Mouse (Mus musculus): ENCODE results near the gene Sgpp2. TPM values are rescaled to one million over a fixed set of nuclear protein-coding genes. Genes with fewer than 3 reads are reported as not detected.

Sgpp2 gene
- polyA plus RNA-seq, 1 experiment from 2014 or later = 1.6 TPM

- H3K9me3 ChIP-seq (replicated peaks; ENCODE audit: control insufficient read depth, low read length, poor library complexity, severe bottlenecking) = no peaks in the 10 kb centered on the region
- H3K36me3 ChIP-seq (ENCODE audit: control insufficient read depth, insufficient read depth, low read length) = no peaks in the 10 kb centered on the region
- peak overlapping the region; percentile 100 for H3K4me2 ChIP-seq (ENCODE audit: low read length)
- peaks cover 7% of the 10 kb centered on the region for H3K27me3 ChIP-seq (ENCODE audit: control insufficient read depth, insufficient read depth, low read depth, low read length)
- H3K9ac ChIP-seq (ENCODE audit: low read depth, low read length) = no peak overlapping the region
- no peak overlapping the region for H3K27ac ChIP-seq (ENCODE audit: low read length)
- WGBS = 2% methylated on average over 7 of the region's 7 CpGs
- no peak overlapping the region for H3K4me3 ChIP-seq (ENCODE audit: low read depth, low read length)
- no peak for ATAC-seq
- peaks cover 23% of the 10 kb centered on the region for H3K4me1 ChIP-seq (ENCODE audit: control insufficient read depth, insufficient read depth, low read length)
Measured at GRCm38 (mm10) chr1:78311482-78311881, 1.3 kb downstream of the Sgpp2 start.

GRCm38 (mm10) chr1:78312917-78313316 is 2.8 kb downstream of the Sgpp2 start:
- Histone ChIP-seq H3K27ac (ENCODE audit: low read length) (no peak overlapping the region), H3K4me3 (ENCODE audit: low read depth, low read length) (no peak overlapping the region), H3K9ac (ENCODE audit: low read depth, low read length) (no peak overlapping the region), H3K4me1 (ENCODE audit: control insufficient read depth, insufficient read depth, low read length) (peaks cover 23% of the 10 kb centered on the region), H3K4me2 (ENCODE audit: low read length) (no peak overlapping the region), H3K9me3 (replicated peaks; ENCODE audit: control insufficient read depth, low read length, poor library complexity, severe bottlenecking) (no peaks in the 10 kb centered on the region), H3K27me3 (ENCODE audit: control insufficient read depth, insufficient read depth, low read depth, low read length) (peaks cover 7% of the 10 kb centered on the region), H3K36me3 (ENCODE audit: control insufficient read depth, insufficient read depth, low read length) (no peaks in the 10 kb centered on the region)
- WGBS = 82% methylated on average over 4 of the region's 4 CpGs
- no peak for ATAC-seq

GRCm38 (mm10) chr1:78313961-78314360 is 3.8 kb downstream of the Sgpp2 start:
- Histone ChIP-seq H3K4me1 (ENCODE audit: control insufficient read depth, insufficient read depth, low read length) (peaks cover 23% of the 10 kb centered on the region), H3K27ac (ENCODE audit: low read length) (no peak overlapping the region), H3K27me3 (ENCODE audit: control insufficient read depth, insufficient read depth, low read depth, low read length) (peaks cover 6% of the 10 kb centered on the region), H3K4me3 (ENCODE audit: low read depth, low read length) (no peak overlapping the region), H3K4me2 (ENCODE audit: low read length) (no peak overlapping the region), H3K36me3 (ENCODE audit: control insufficient read depth, insufficient read depth, low read length) (no peaks in the 10 kb centered on the region), H3K9me3 (replicated peaks; ENCODE audit: control insufficient read depth, low read length, poor library complexity, severe bottlenecking) (no peaks in the 10 kb centered on the region), H3K9ac (ENCODE audit: low read depth, low read length) (no peak overlapping the region)
- 92% methylated on average over 4 of the region's 4 CpGs for WGBS
- no peak for ATAC-seq

- 89% methylated on average over 13 of the region's 13 CpGs for WGBS
- H3K4me3 ChIP-seq (ENCODE audit: low read depth, low read length) = no peak overlapping the region
Measured at GRCm38 (mm10) chr1:78318089-78318760, 8.1 kb downstream of the Sgpp2 start.

GRCm38 (mm10) chr1:78320291-78320690 is 10.1 kb downstream of the Sgpp2 start:
- no peak for ATAC-seq
- Histone ChIP-seq H3K4me3 (ENCODE audit: low read depth, low read length) (no peak overlapping the region), H3K27ac (ENCODE audit: low read length) (no peak overlapping the region), H3K9me3 (replicated peaks; ENCODE audit: control insufficient read depth, low read length, poor library complexity, severe bottlenecking) (no peaks in the 10 kb centered on the region), H3K9ac (ENCODE audit: low read depth, low read length) (no peak overlapping the region), H3K36me3 (ENCODE audit: control insufficient read depth, insufficient read depth, low read length) (no peaks in the 10 kb centered on the region), H3K4me1 (ENCODE audit: control insufficient read depth, insufficient read depth, low read length) (no peaks in the 10 kb centered on the region), H3K27me3 (ENCODE audit: control insufficient read depth, insufficient read depth, low read depth, low read length) (no peaks in the 10 kb centered on the region), H3K4me2 (ENCODE audit: low read length) (no peak overlapping the region)
- WGBS = 93% methylated on average over 3 of the region's 3 CpGs

More at GRCm38 (mm10) chr1:78318089-78318760, 8.1 kb downstream of the Sgpp2 start:
- Histone ChIP-seq H3K27me3 (ENCODE audit: control insufficient read depth, insufficient read depth, low read depth, low read length) (no peaks in the 10 kb centered on the region), H3K36me3 (ENCODE audit: control insufficient read depth, insufficient read depth, low read length) (no peaks in the 10 kb centered on the region), H3K9ac (ENCODE audit: low read depth, low read length) (no peak overlapping the region), H3K4me1 (ENCODE audit: control insufficient read depth, insufficient read depth, low read length) (no peaks in the 10 kb centered on the region), H3K9me3 (replicated peaks; ENCODE audit: control insufficient read depth, low read length, poor library complexity, severe bottlenecking) (no peaks in the 10 kb centered on the region), H3K27ac (ENCODE audit: low read length) (no peak overlapping the region), H3K4me2 (ENCODE audit: low read length) (no peak overlapping the region)
- no peak for ATAC-seq

GRCm38 (mm10) chr1:78322098-78322778 is 12.1 kb downstream of the Sgpp2 start:
- 57% methylated on average over 7 of the region's 7 CpGs for whole genome bisulfite sequencing
- no peak for ATAC-seq
- H3K27me3 ChIP-seq (ENCODE audit: control insufficient read depth, insufficient read depth, low read depth, low read length) = no peaks in the 10 kb centered on the region
- H3K27ac ChIP-seq (ENCODE audit: low read length) = no peak overlapping the region
- H3K9me3 ChIP-seq (replicated peaks; ENCODE audit: control insufficient read depth, low read length, poor library complexity, severe bottlenecking) = no peaks in the 10 kb centered on the region
- H3K36me3 ChIP-seq (ENCODE audit: control insufficient read depth, insufficient read depth, low read length) = no peaks in the 10 kb centered on the region
- no peak overlapping the region for H3K9ac ChIP-seq (ENCODE audit: low read depth, low read length)
- H3K4me1 ChIP-seq (ENCODE audit: control insufficient read depth, insufficient read depth, low read length) = no peaks in the 10 kb centered on the region
- no peak overlapping the region for H3K4me2 ChIP-seq (ENCODE audit: low read length)
- H3K4me3 ChIP-seq (ENCODE audit: low read depth, low read length) = no peak overlapping the region

- no peak overlapping the region for H3K9ac ChIP-seq (ENCODE audit: low read depth, low read length)
- no peak overlapping the region for H3K4me2 ChIP-seq (ENCODE audit: low read length)
- ATAC-seq = no peak
- no peaks in the 10 kb centered on the region for H3K36me3 ChIP-seq (ENCODE audit: control insufficient read depth, insufficient read depth, low read length)
- no peak overlapping the region for H3K4me3 ChIP-seq (ENCODE audit: low read depth, low read length)
- no peaks in the 10 kb centered on the region for H3K4me1 ChIP-seq (ENCODE audit: control insufficient read depth, insufficient read depth, low read length)
- H3K27ac ChIP-seq (ENCODE audit: low read length) = no peak overlapping the region
- 87% methylated on average over 8 of the region's 8 CpGs for WGBS
- H3K9me3 ChIP-seq (replicated peaks; ENCODE audit: control insufficient read depth, low read length, poor library complexity, severe bottlenecking) = no peaks in the 10 kb centered on the region
- H3K27me3 ChIP-seq (ENCODE audit: control insufficient read depth, insufficient read depth, low read depth, low read length) = no peaks in the 10 kb centered on the region
Measured at GRCm38 (mm10) chr1:78322844-78323243, 12.7 kb downstream of the Sgpp2 start.

GRCm38 (mm10) chr1:78324044-78324443 is 13.9 kb downstream of the Sgpp2 start:
- no peak for ATAC-seq
- H3K27ac ChIP-seq (ENCODE audit: low read length) = no peak overlapping the region
- 89% methylated on average over 6 of the region's 6 CpGs for WGBS
- no peak overlapping the region for H3K4me2 ChIP-seq (ENCODE audit: low read length)
- no peaks in the 10 kb centered on the region for H3K4me1 ChIP-seq (ENCODE audit: control insufficient read depth, insufficient read depth, low read length)
- H3K9me3 ChIP-seq (replicated peaks; ENCODE audit: control insufficient read depth, low read length, poor library complexity, severe bottlenecking) = no peaks in the 10 kb centered on the region
- H3K4me3 ChIP-seq (ENCODE audit: low read depth, low read length) = no peak overlapping the region
- H3K9ac ChIP-seq (ENCODE audit: low read depth, low read length) = no peak overlapping the region
- no peaks in the 10 kb centered on the region for H3K27me3 ChIP-seq (ENCODE audit: control insufficient read depth, insufficient read depth, low read depth, low read length)
- H3K36me3 ChIP-seq (ENCODE audit: control insufficient read depth, insufficient read depth, low read length) = no peaks in the 10 kb centered on the region

- no peaks in the 10 kb centered on the region for H3K36me3 ChIP-seq (ENCODE audit: control insufficient read depth, insufficient read depth, low read length)
- no peak overlapping the region for H3K4me3 ChIP-seq (ENCODE audit: low read depth, low read length)
- no peak overlapping the region for H3K27ac ChIP-seq (ENCODE audit: low read length)
- no peaks in the 10 kb centered on the region for H3K4me1 ChIP-seq (ENCODE audit: control insufficient read depth, insufficient read depth, low read length)
- H3K27me3 ChIP-seq (ENCODE audit: control insufficient read depth, insufficient read depth, low read depth, low read length) = no peaks in the 10 kb centered on the region
- H3K9ac ChIP-seq (ENCODE audit: low read depth, low read length) = no peak overlapping the region
- 81% methylated on average over 6 of the region's 6 CpGs for WGBS
- no peaks in the 10 kb centered on the region for H3K9me3 ChIP-seq (replicated peaks; ENCODE audit: control insufficient read depth, low read length, poor library complexity, severe bottlenecking)
- no peak overlapping the region for H3K4me2 ChIP-seq (ENCODE audit: low read length)
- no peak for ATAC-seq
Measured at GRCm38 (mm10) chr1:78325851-78326250, 15.7 kb downstream of the Sgpp2 start.

Measured in midbrain, embryonic 16.5 days (tissue).